Mouse (Mus musculus) ES-E14 (cell line): ENCODE results near the gene 4930404N11Rik.

Experiments used
- MAFK ChIP-seq: IDR thresholded peaks from 2 replicates; pipeline ENCODE4 v1.6.1; 2014; ENCODE audit warnings: mild to moderate bottlenecking, low read depth, low read length, inconsistent platforms; ENCODE audit not compliant: insufficient read depth
- ZC3H11A ChIP-seq: IDR thresholded peaks from 2 replicates; pipeline ENCODE4 v1.6.1; 2012; ENCODE audit warnings: low read depth, mild to moderate bottlenecking, inconsistent platforms, low read length, borderline replicate concordance

GRCm38 (mm10) chr10:81334324-81334723, 31.3 kb downstream of the 4930404N11Rik start:
- TF ChIP-seq ZC3H11A, result no peak
- no peak for TF ChIP-seq MAFK
